Mouse (Mus musculus): Measurements from ENCODE around the gene Zfp143.
A peak's percentile ranks its signal among the peaks of the same experiment; 100 is the strongest.
"Not testable (repeated sequence)": the region's sequence is repeated elsewhere in the genome, so short reads cannot be mapped to it uniquely, and the experiment has no call there.

Gene Zfp143

GRCm38 (mm10) chr7:110096332-110096731 lies 35.3 kb downstream of the Zfp143 start:
- no peak for DNase-seq

- no peak for DNase-seq
These were observed 36.2 kb downstream of the Zfp143 start for GRCm38 (mm10) chr7:110097106-110097793.

GRCm38 (mm10) chr7:110100854-110101253 lies 39.8 kb downstream of the Zfp143 start:
- DNase-seq: no peak

- DNase-seq: no peak
These were observed 40.2 kb downstream of the Zfp143 start for GRCm38 (mm10) chr7:110101266-110101665.

GRCm38 (mm10) chr7:110105041-110105440 lies 44.0 kb downstream of the Zfp143 start:
- DNase-seq: no peak

- no peak for DNase-seq
These were observed 45.6 kb downstream of the Zfp143 start for GRCm38 (mm10) chr7:110106633-110107032.

- DNase-seq: not testable (repeated sequence)
These were observed 47.5 kb downstream of the Zfp143 start for GRCm38 (mm10) chr7:110108524-110108923.

- peak; percentile 62 to 64 for DNase-seq
These were observed 48.1 kb downstream of the Zfp143 start for GRCm38 (mm10) chr7:110108967-110109610.

- no peak for DNase-seq
These were observed 49.1 kb downstream of the Zfp143 start for GRCm38 (mm10) chr7:110110061-110110656.

- DNase-seq: no peak
These were observed 53.7 kb downstream of the Zfp143 start for GRCm38 (mm10) chr7:110114699-110115098.

GRCm38 (mm10) chr7:110116731-110117291 lies 55.8 kb downstream of the Zfp143 start:
- DNase-seq: no peak

GRCm38 (mm10) chr7:110118448-110118847 lies 57.4 kb downstream of the Zfp143 start:
- DNase-seq: no peak

GRCm38 (mm10) chr7:110120157-110120784 lies 59.3 kb downstream of the Zfp143 start:
- no peak for DNase-seq

GRCm38 (mm10) chr7:110121162-110121515 lies 60.1 kb downstream of the Zfp143 start:
- no peak for DNase-seq

GRCm38 (mm10) chr7:110121516-110122288 lies 60.7 kb downstream of the Zfp143 start, which contains the start of gene Wee1:
TSS of gene Wee1 (plus strand) at chr7:110122046.
- peak; percentile 97 to 98 for DNase-seq

GRCm38 (mm10) chr7:110122289-110122564 lies 61.2 kb downstream of the Zfp143 start:
- no peak for DNase-seq

GRCm38 (mm10) chr7:110122565-110123422 lies 61.8 kb downstream of the Zfp143 start:
- peak; percentile 67 to 73 for DNase-seq

- no peak for DNase-seq
These were observed 63.0 kb downstream of the Zfp143 start for GRCm38 (mm10) chr7:110123844-110124555.

- DNase-seq: no peak
These were observed 67.5 kb downstream of the Zfp143 start for GRCm38 (mm10) chr7:110128566-110128965.

- DNase-seq: not testable (repeated sequence)
These were observed 71.3 kb downstream of the Zfp143 start for GRCm38 (mm10) chr7:110132272-110132671.

GRCm38 (mm10) chr7:110133988-110134387 lies 73.0 kb downstream of the Zfp143 start:
- DNase-seq: no peak

All from thymus, postnatal 36 days (tissue).